ENCODE assay signal across 23 mouse cellular contexts in genomic region chr3:34828453-34829206, GRCm38 (mm10).
DNase-seq lines count a peak whose midpoint lies in the region; ATAC-seq lines count a peak whose summit lies in the region.
"Had no signal": no experiment of that assay in that cellular context is flagged by ENCODE, and none has a peak within 500 bp of the region (broad histone marks: within the 10 kb centered on the region; RNA-seq: fewer than 3 reads in every experiment).

No protein-coding gene starts in this region.

- WGBS in forebrain, embryonic 15.5 days = 55% methylated on average over 9 of the region's 9 CpGs
- 72% methylated on average over 9 of the region's 9 CpGs for WGBS in forebrain, embryonic 11.5 days
- 49% methylated on average over 9 of the region's 9 CpGs for WGBS in hindbrain, embryonic 16.5 days
- 50% methylated on average over 9 of the region's 9 CpGs for WGBS in hindbrain, embryonic 12.5 days

- 0 out of 2 replicates have a peak overlapping the region, but pooled peaks have one; percentile 48 for H3K27ac ChIP-seq in forebrain, embryonic 15.5 days (replicated peaks)
- H3K27ac ChIP-seq in forebrain, embryonic 11.5 days (ENCODE audit: low read depth, low read length) = no peak overlapping the region
- H3K27ac ChIP-seq in hindbrain, embryonic 16.5 days (ENCODE audit: low read depth, low read length) = no peak overlapping the region
- H3K27ac ChIP-seq in hindbrain, embryonic 12.5 days = no peak overlapping the region
- H3K27ac ChIP-seq: heart, adult 2 months; heart, embryonic 13.5 days; hindbrain, embryonic 14.5 days; layer of hippocampus, adult 2 months; macrophage had no signal

- H3K4me2 ChIP-seq in forebrain, embryonic 15.5 days (replicated peaks) = no peak overlapping the region
- no peak overlapping the region for H3K4me2 ChIP-seq in forebrain, embryonic 11.5 days (ENCODE audit: low read depth, low read length, severe bottlenecking)
- H3K4me2 ChIP-seq in hindbrain, embryonic 16.5 days (ENCODE audit: low read length) = no peak overlapping the region
- H3K4me2 ChIP-seq in hindbrain, embryonic 12.5 days (replicated peaks) = no peak overlapping the region
- H3K4me2 ChIP-seq: heart, embryonic 13.5 days; hindbrain, embryonic 14.5 days had no signal

- no peaks in the 10 kb centered on the region for H3K27me3 ChIP-seq in forebrain, embryonic 15.5 days
- no peaks in the 10 kb centered on the region for H3K27me3 ChIP-seq in forebrain, embryonic 11.5 days (ENCODE audit: control insufficient read depth, insufficient read depth, low read length)
- no peaks in the 10 kb centered on the region for H3K27me3 ChIP-seq in hindbrain, embryonic 16.5 days (replicated peaks; ENCODE audit: control insufficient read depth, insufficient read depth, low read length)
- H3K27me3 ChIP-seq in hindbrain, embryonic 12.5 days = no peaks in the 10 kb centered on the region
- H3K27me3 ChIP-seq: heart, embryonic 13.5 days had no signal

- no peaks in the 10 kb centered on the region for H3K9me3 ChIP-seq in forebrain, embryonic 15.5 days
- no peaks in the 10 kb centered on the region for H3K9me3 ChIP-seq in forebrain, embryonic 11.5 days (ENCODE audit: control insufficient read depth, low read length)
- no peaks in the 10 kb centered on the region for H3K9me3 ChIP-seq in hindbrain, embryonic 16.5 days (ENCODE audit: control insufficient read depth, low read length)
- H3K9me3 ChIP-seq in hindbrain, embryonic 12.5 days (replicated peaks) = no peaks in the 10 kb centered on the region
- H3K9me3 ChIP-seq: heart, embryonic 13.5 days had no signal

- peak; percentile 68 for ATAC-seq in forebrain, embryonic 15.5 days (replicated peaks)
- ATAC-seq in forebrain, embryonic 11.5 days (replicated peaks; ENCODE audit: low FRiP score) = no peak
- 0 out of 2 replicates have a peak, but pooled peaks have one; percentile 48 for ATAC-seq in hindbrain, embryonic 16.5 days
- ATAC-seq in hindbrain, embryonic 12.5 days (ENCODE audit: low FRiP score) = no peak
- ATAC-seq: CD4-positive, CD25-positive, alpha-beta regulatory T cell, adult 4 months; intestine, embryonic 16.5 days had no signal

- H3K4me1 ChIP-seq in forebrain, embryonic 15.5 days = no peaks in the 10 kb centered on the region
- no peaks in the 10 kb centered on the region for H3K4me1 ChIP-seq in forebrain, embryonic 11.5 days (replicated peaks; ENCODE audit: control insufficient read depth, insufficient read depth, low read length)
- no peaks in the 10 kb centered on the region for H3K4me1 ChIP-seq in hindbrain, embryonic 16.5 days (ENCODE audit: control insufficient read depth, insufficient read depth, low read depth, low read length)
- H3K4me1 ChIP-seq in hindbrain, embryonic 12.5 days = no peaks in the 10 kb centered on the region

- no peak for DNase-seq in forebrain, embryonic 11.5 days (ENCODE audit: low spot score)
- peak; percentile 35 to 63 for DNase-seq in right cerebral cortex, postnatal 10 days (ENCODE audit: low spot score in 2 of 2)
- DNase-seq in right cerebral cortex, postnatal 4 days = no peak
- DNase-seq in telencephalon, adult 2 months (ENCODE audit: low read depth, low spot score) = peak; percentile 41
- no peak for DNase-seq in kidney, adult 9 months
- DNase-seq: adrenal gland, postnatal 25 days; cerebellum, adult 11 months; cerebellum, postnatal 10 days; gastrocnemius, postnatal 25 days; heart, adult 2 months; kidney, postnatal 25 days; spleen, adult 18-20 months; thymus, adult 18-20 months; thymus, postnatal 36 days had no signal

- H3K9ac ChIP-seq in forebrain, embryonic 15.5 days (replicated peaks) = no peak overlapping the region
- no peak overlapping the region for H3K9ac ChIP-seq in forebrain, embryonic 11.5 days (ENCODE audit: low read length)
- H3K9ac ChIP-seq in hindbrain, embryonic 16.5 days (ENCODE audit: low read depth, low read length) = no peak overlapping the region
- H3K9ac ChIP-seq in hindbrain, embryonic 12.5 days = no peak overlapping the region
- H3K9ac ChIP-seq: heart, embryonic 13.5 days; hindbrain, embryonic 14.5 days had no signal

- no peaks in the 10 kb centered on the region for H3K36me3 ChIP-seq in forebrain, embryonic 15.5 days
- no peaks in the 10 kb centered on the region for H3K36me3 ChIP-seq in forebrain, embryonic 11.5 days (ENCODE audit: control insufficient read depth, insufficient read depth, low read length)
- H3K36me3 ChIP-seq in hindbrain, embryonic 16.5 days (ENCODE audit: control insufficient read depth, insufficient read depth, low read length) = no peaks in the 10 kb centered on the region
- no peaks in the 10 kb centered on the region for H3K36me3 ChIP-seq in hindbrain, embryonic 12.5 days
- H3K36me3 ChIP-seq: heart, embryonic 13.5 days had no signal

- H3K4me3 ChIP-seq in forebrain, embryonic 15.5 days = no peak overlapping the region
- no peak overlapping the region for H3K4me3 ChIP-seq in forebrain, embryonic 11.5 days (ENCODE audit: low read depth, low read length)
- H3K4me3 ChIP-seq in hindbrain, embryonic 16.5 days (ENCODE audit: low read length) = no peak overlapping the region
- no peak overlapping the region for H3K4me3 ChIP-seq in hindbrain, embryonic 12.5 days
- H3K4me3 ChIP-seq: heart, adult 2 months; heart, embryonic 13.5 days; layer of hippocampus, adult 2 months had no signal

Comparison
In these comparisons a context has a peak if more than half of its experiments do, and no peak if none do; other contexts are left out.
1. ATAC-seq: peak in forebrain, embryonic 15.5 days (single experiment) and hindbrain, embryonic 16.5 days (single experiment); none in forebrain, embryonic 11.5 days (single experiment) and hindbrain, embryonic 12.5 days (single experiment).
2. DNase-seq: peak in right cerebral cortex, postnatal 10 days (2 of 2) and telencephalon, adult 2 months (single experiment); none in forebrain, embryonic 11.5 days (single experiment), right cerebral cortex, postnatal 4 days (single experiment) and kidney, adult 9 months (single experiment).